Mouse (Mus musculus) Patski (cell line): Measurements from ENCODE around the gene Srpk2. TPM values are rescaled to one million over a fixed set of nuclear protein-coding genes. Genes with fewer than 3 reads are reported as not detected.

Experiments used
- ATAC-seq: fragments of 100-300 bp; one replicate; pipeline ENCODE4 v1.8.0; 2021
- CTCF ChIA-PET: fragments of 350-600 bp; sonication (Branson Sonifier 250); formaldehyde crosslinking; loops from one replicate; lab custom pipeline; 2022; ENCODE audit warnings: inconsistent platforms; lab: Charles Lee
- POLR2A ChIA-PET: fragments of 350-600 bp; sonication (Branson Sonifier 250); formaldehyde crosslinking; loops from one replicate; lab custom pipeline; 2022; ENCODE audit warnings: antibody characterized with exemption, inconsistent platforms; lab: Charles Lee
- DNase-seq: peaks from one replicate; pipeline ENCODE4 v3.0.0-alpha.2; 2011; ENCODE audit warnings: low read depth, low spot score
- H3K27me3 ChIP-seq: fragments of 371-371 bp; one replicate; pipeline ENCODE4 v1.5.1; 2021
- CTCF ChIP-seq: fragments of 100-300 bp; IDR thresholded peaks from one replicate; pipeline ENCODE4 v1.5.1; 2021
- in situ Hi-C: fragments of 300-500 bp; cut with MboI; formaldehyde crosslinking; loops from 3 replicates; pipeline ENCODE4 v1.11.1; 2018; ENCODE audit warnings: low pct_unique_long_range_greater_than_20kb, mixed read lengths
- polyA plus RNA-seq: library from polyadenylated mRNA; unstranded; gene quantifications from one replicate; pipeline ENCODE4 v1.2.3, GENCODE M21; 2021

Srpk2 gene
- polyA plus RNA-seq, 1 experiment from 2014 or later, result 53.2 TPM

DNA sequence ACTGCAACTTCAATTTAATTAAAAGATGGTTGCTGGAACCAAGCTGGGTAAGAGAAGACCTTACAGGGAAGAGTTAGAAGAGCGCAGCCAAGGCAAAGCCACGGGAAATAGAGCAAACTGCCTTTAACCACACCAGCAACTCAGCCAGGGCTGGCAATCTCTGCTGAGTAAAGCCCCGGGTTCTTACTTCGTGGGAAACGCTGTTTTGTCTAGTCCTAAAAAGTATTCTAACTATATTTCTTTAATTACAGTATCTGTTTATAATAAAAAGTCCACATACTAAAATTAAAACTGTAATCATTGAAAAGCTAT, 67.4 kb downstream of the Srpk2 start:
- ChIA-PET POLR2A (no interaction called here), CTCF (interaction anchor here (2.3 kb wide), 1 partner anchor 9 kb away, joined by 9 read pairs; no protein-coding TSS in a partner anchor)
- ATAC-seq (peak; percentile 28), DNase-seq (no peak)
- in situ Hi-C loops, result no loop called here
- TF ChIP-seq CTCF, result no peak
- no peaks in the 10 kb centered on the region for H3K27me3 ChIP-seq

DNA sequence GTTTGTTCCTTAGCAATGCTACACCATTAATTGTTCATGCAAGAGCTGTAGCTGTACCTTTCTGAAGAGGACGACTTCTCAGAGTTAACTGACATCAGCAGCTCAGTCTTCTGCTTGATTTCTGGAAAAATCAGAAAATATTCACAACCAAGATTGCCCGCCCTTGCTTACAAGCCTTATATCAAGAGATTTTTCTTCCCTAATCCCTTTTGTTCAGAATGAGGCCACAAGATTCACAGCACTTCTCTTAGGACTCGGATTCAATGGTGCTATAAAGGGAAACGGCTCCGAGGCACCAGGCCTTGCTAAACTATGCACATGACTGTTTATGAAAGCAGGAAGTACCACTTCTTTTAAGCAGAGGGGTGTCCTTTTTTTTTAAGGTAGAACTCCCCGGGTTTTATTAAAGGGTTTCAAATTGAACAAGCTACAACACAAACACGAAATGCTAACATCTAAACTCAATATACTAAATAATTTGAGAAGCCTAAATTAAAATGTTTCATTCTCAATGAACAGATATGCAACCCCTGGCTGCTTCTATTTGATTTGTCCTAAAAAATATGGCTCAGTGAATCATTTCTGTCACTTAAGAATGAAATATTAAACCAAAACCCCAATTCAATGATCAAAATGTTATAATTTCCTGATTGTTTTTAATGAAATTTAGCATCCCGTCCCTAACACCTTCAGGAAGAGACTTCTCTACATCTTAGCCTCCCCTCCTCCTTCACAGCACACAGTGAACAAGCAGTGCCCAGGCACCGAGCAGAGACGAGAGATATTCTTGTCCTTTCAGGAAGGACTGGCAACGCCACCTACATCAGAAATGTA, 67.9 kb downstream of the Srpk2 start:
- peak; percentile 26 for TF ChIP-seq CTCF
- ChIA-PET CTCF (interaction anchor here (0.7 to 2.3 kb wide), 5 partner anchors 10 to 50 kb away, joined by 3 to 9 read pairs (median 3); no protein-coding TSS in a partner anchor), POLR2A (interaction anchor here (1.0 kb wide), 1 partner anchor 11 kb away, joined by 4 read pairs; no protein-coding TSS in a partner anchor)
- H3K27me3 ChIP-seq, result no peaks in the 10 kb centered on the region
- in situ Hi-C loops, result no loop called here
- DNase-seq (peak; percentile 56), ATAC-seq (peak; percentile 75)

DNA sequence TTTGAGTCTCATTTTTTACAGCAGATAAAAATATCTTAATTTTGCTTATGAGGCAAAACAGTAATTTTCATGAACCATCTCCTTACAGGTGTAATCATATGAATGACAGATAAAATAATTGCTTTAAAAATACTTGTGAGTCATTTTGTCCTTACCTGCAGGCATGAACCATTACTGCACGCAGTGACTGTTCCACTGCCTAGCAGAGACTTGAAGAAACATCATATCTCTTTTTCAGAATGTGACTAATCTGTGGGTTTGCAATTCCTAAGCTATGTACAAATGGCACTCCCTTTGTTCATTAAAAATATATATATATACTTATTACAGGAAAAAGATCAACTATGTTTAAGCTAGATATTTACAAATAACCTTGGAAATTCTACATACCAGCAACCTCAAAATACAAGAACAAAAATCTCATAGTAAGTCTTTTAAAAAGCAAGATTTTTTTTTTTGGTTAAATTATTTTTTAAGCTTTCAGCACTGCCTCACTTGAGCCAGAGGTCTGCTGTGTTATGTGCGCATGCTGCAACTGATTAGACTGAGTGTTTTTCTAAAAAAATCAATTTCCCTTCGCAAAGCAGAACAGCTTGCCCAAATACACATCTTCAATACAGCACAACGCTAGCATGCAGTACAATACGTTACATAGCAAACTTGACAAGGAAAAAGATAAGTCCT, 68.7 kb downstream of the Srpk2 start:
- POLR2A ChIA-PET, result interaction anchor here (1.0 kb wide), 1 partner anchor 11 kb away, joined by 4 read pairs; no protein-coding TSS in a partner anchor
- DNase-seq, result no peak
- no peaks in the 10 kb centered on the region for H3K27me3 ChIP-seq
- in situ Hi-C loops, result no loop called here
- ATAC-seq, result peak; percentile 41
- no peak for TF ChIP-seq CTCF
- CTCF ChIA-PET, result interaction anchor here (0.7 to 2.3 kb wide), 5 partner anchors 11 to 51 kb away, joined by 3 to 9 read pairs (median 3); no protein-coding TSS in a partner anchor

DNA sequence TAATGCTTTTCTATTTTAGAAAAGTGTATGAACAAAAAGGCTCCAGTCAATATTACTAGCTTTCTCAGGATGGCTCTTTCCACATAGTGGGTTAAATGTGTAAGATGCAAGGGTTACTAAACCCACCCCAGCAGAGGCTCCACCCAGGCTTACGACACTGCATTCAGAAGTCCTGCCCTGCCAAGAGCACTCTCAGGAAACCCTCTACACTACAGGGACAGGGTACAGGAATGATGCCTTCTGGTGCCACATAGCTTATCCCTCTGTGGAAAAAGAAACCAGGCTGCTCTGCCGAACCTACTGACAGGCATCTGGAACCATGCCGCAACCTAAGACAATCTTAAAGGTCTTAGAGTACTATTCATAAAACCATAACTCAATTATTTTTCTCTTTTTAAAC, 71.6 kb downstream of the Srpk2 start:
- no peak for TF ChIP-seq CTCF
- in situ Hi-C loops, result no loop called here
- ChIA-PET CTCF (interaction anchor here (0.9 to 1.1 kb wide), 2 partner anchors 25 to 44 kb away, joined by 3 read pairs; no protein-coding TSS in a partner anchor), POLR2A (interaction anchor here (1.0 kb wide), 1 partner anchor 14 kb away, joined by 3 read pairs; no protein-coding TSS in a partner anchor)
- no peaks in the 10 kb centered on the region for H3K27me3 ChIP-seq
- ATAC-seq (no peak), DNase-seq (no peak)

DNA sequence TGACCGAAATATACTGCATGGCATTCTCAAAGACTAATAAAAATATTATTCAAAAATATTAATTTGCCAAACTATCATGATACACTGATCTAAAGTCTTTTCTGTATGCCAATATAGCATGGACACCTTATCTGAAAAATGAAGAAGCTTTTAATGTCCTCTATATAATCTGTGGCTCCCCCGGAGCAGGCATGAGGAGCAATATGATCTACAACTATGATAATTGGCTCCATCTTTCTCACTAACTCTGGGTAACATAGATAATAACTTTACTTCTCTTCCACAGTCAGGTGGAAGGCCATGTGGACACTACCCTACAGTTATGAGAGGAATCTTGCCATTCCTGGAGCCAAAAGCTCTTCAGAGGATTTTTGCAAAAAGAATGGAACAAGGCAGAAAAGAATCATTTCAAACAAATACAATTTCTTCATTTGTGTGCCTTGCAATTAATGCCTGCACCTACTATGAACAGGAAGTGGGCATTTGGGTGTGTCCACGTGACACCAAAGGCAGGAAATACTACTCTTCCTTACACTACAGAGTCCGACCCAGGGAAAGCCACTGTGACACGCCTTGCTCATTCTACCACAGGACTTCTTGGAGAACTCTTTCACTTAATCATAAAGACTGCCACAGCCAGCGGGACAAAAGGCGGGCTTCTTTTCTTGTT, 80.2 kb downstream of the Srpk2 start:
- ChIA-PET POLR2A (no interaction called here), CTCF (no interaction called here)
- in situ Hi-C loops, result no loop called here
- TF ChIP-seq CTCF, result no peak
- ATAC-seq (no peak), DNase-seq (no peak)
- no peaks in the 10 kb centered on the region for H3K27me3 ChIP-seq

DNA sequence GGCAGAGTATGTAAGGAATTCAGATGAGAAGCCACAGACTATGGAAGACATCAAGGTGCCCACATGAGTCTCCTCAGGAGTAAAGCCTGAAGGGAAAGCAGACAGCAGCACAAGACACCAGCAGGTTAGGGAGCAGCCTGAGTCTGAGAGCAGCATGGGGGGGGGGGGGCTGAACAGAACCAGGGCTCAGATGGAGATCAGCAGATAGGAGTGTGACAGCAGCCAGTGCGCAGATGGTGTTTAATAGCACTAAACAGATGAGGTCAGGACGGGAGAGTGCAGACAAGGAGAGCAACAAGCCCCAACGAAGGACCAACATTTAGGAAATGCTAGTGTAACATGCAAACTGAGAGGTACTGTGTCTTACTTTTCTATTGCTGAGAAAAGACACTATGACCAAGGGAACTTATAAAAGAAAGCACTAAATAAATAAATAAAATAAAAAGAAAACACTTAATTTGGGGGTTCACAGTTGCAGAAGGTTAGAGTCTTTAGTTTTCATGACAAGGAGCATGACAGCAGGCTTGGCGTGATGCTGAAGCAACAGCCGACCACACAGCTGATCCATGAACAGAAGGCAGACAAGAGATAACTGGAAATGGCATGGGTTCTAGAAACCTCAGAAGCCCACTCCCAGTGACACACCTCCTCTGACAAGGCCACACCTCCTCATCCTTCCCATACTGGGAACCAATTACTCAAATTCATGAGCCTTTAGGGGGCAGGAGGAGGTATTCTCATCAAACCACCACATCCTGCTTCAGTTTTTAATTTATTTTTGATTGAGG, 84.5 kb downstream of the Srpk2 start:
- in situ Hi-C loops, result no loop called here
- POLR2A ChIA-PET, result no interaction called here
- no peak for DNase-seq
- no peak for TF ChIP-seq CTCF
- CTCF ChIA-PET, result no interaction called here
- no peak for ATAC-seq
- H3K27me3 ChIP-seq, result no peaks in the 10 kb centered on the region

DNA sequence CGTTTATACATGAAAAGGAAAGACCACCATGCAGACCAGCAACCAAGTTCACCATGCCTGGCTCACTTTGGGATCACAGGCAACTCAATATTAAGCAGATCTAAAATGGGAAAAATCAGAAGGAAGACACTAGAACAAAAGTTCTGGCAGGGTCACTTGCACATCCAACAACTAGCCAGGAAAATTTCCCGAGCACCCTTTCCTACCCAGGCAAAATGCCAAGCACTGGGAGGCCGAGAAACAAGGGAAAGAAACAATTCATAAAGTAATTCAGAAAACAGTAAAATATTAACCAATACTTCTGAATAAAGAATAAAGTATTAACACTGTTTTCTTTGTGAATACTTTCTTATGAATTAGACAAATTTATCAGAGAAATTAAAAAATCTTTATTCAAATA, 85.2 kb downstream of the Srpk2 start:
- no peak for ATAC-seq
- H3K27me3 ChIP-seq, result no peaks in the 10 kb centered on the region
- POLR2A ChIA-PET, result no interaction called here
- DNase-seq, result no peak
- no peak for TF ChIP-seq CTCF
- in situ Hi-C loops, result no loop called here
- CTCF ChIA-PET, result interaction anchor here (0.8 to 0.9 kb wide), 2 partner anchors 9 to 11 kb away, joined by 3 read pairs; no protein-coding TSS in a partner anchor

DNA sequence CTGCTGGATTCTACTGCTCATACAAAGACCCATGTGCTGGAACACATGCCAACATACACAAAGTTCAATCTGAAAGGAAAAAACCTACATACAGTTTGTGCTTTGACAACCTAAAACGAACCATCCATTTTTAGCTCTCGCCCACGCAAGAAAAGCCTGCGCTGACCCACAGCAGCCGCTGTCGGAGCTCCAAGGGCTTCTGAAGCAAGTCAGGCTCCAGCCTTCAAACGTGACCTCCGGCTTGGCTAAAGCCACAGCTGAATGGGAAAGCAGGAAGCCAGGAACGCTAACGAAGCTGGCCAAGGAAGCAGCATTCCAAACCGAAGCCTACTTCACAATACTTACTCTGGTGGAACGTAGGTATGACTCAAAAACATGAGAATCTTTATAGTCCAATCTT, 85.9 kb downstream of the Srpk2 start:
- ATAC-seq (peak; percentile 33), DNase-seq (no peak)
- H3K27me3 ChIP-seq, result no peaks in the 10 kb centered on the region
- ChIA-PET CTCF (interaction anchor here (0.8 to 1.4 kb wide), 4 partner anchors 10 to 34 kb away, joined by 3 to 4 read pairs (median 3); no protein-coding TSS in a partner anchor), POLR2A (interaction anchor here (0.6 kb wide), 1 partner anchor 13 kb away, joined by 3 read pairs; no protein-coding TSS in a partner anchor)
- in situ Hi-C loops, result no loop called here
- no peak for TF ChIP-seq CTCF

DNA sequence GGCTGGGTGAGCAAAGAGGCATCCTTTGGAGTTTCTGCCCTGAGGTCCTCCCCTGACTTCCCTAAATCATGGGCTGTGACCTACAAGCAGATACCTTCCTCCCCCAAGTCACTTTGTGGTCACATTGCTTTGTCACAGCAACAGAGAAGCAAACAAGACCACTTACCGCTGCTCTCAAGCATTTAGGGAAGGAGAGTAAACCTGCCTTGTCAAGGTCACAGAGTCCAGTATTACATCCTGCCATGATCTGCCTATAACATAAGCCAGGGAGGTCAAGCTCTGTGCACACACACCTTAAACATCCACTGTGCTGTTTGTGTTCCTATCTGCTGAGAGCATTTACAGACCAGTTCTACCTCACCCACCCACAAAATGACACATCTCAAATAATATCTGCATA, 86.4 kb downstream of the Srpk2 start:
- TF ChIP-seq CTCF, result no peak
- ChIA-PET POLR2A (no interaction called here), CTCF (interaction anchor here (0.9 to 1.4 kb wide), 3 partner anchors 10 to 35 kb away, joined by 3 to 4 read pairs (median 3); no protein-coding TSS in a partner anchor)
- DNase-seq (no peak), ATAC-seq (no peak)
- in situ Hi-C loops, result no loop called here
- no peaks in the 10 kb centered on the region for H3K27me3 ChIP-seq
